Mouse (Mus musculus) left cerebral cortex, postnatal 4 days (tissue): ENCODE data around the gene Zfp526. TPM values are rescaled to one million over a fixed set of nuclear protein-coding genes. Genes with fewer than 3 reads are reported as not detected.

Experiments used
- microRNA-seq: library from miRNA; unstranded; fragments of <30 nt; microRNA quantifications from one replicate; pipeline ENCODE4 v1.2.0, GENCODE M21; 2022
- total RNA-seq, 2 experiments: library from RNA; stranded (reverse); gene quantifications; 2 replicates each; pipeline ENCODE4 v1.2.3; 2021

The Zfp526 gene
- total RNA-seq, 2 experiments from 2014 or later = 6.5 to 7.8 TPM

Small RNA genes lying within 50 kb of the gene (microRNA-seq; reads per million reads assigned to microRNA genes)
- gene Mir7048 = not detected

Other genes with a start within 250 kb of the Zfp526 start
- gene Rabac1, start 248.7 kb upstream of the Zfp526 start, total RNA-seq = 100 to 1,000 TPM; 246 to 251 TPM
- gene Atp1a3, start 215.5 kb upstream of the Zfp526 start, total RNA-seq = 1,000 to 10,000 TPM; 1,141 to 1,280 TPM
- 100 to 1,000 TPM; 204 to 219 TPM for gene Grik5, start 149.1 kb upstream of the Zfp526 start, total RNA-seq
- 10 to 100 TPM; 25.2 to 26.9 TPM for gene Zfp574, start 148.9 kb upstream of the Zfp526 start, total RNA-seq
- 10 to 100 TPM; 17.7 to 18.7 TPM for gene Pou2f2, start 41.7 kb upstream of the Zfp526 start, total RNA-seq
- 10 to 100 TPM; 15.1 to 16.8 TPM for gene Dedd2, start 810 bp upstream of the Zfp526 start, total RNA-seq
- gene Gsk3a, start 16.4 kb downstream of the Zfp526 start, total RNA-seq = 100 to 1,000 TPM; 195 to 197 TPM
- gene Erf, start 29.3 kb downstream of the Zfp526 start, total RNA-seq = 10 to 100 TPM; 29.4 to 36.1 TPM
- 100 to 1,000 TPM; 324 to 333 TPM for gene Cic, start 46.3 kb downstream of the Zfp526 start, total RNA-seq
- 100 to 1,000 TPM; 234 to 250 TPM for gene Pafah1b3, start 76.6 kb downstream of the Zfp526 start, total RNA-seq
- under 1 TPM; 0.52 to 0.87 TPM for gene Prr19, start 80.0 kb downstream of the Zfp526 start, total RNA-seq
- 100 to 1,000 TPM in 1 of 2 experiments, 10 to 100 TPM in 1; 99.6 to 104 TPM for gene Tmem145, start 84.7 kb downstream of the Zfp526 start, total RNA-seq
- 10 to 100 TPM; 81.0 to 89.9 TPM for gene Megf8, start 95.7 kb downstream of the Zfp526 start, total RNA-seq
- gene Cnfn, start 148.3 kb downstream of the Zfp526 start, total RNA-seq = not detected
- gene Lipe, start 177.3 kb downstream of the Zfp526 start, total RNA-seq = 1 to 10 TPM; 8.3 to 9.0 TPM
- not detected for gene Cxcl17, start 191.5 kb downstream of the Zfp526 start, total RNA-seq